Mouse (Mus musculus) thymus, postnatal 25 days (tissue): ENCODE data around the gene Kctd11.
"Not testable (repeated sequence)": the region's sequence is repeated elsewhere in the genome, so short reads cannot be mapped to it uniquely, and the experiment has no call there.

ENCODE experiments used
- DNase-seq: peaks from one replicate; pipeline ENCODE4 v3.0.0; 2022

Kctd11 gene

GRCm38 (mm10) chr11:69881787-69882670 is 823 bp upstream of the Kctd11 start:
- no peak for DNase-seq

GRCm38 (mm10) chr11:69880506-69880852 is 727 bp downstream of the Kctd11 start:
- DNase-seq: peak; percentile 71

- DNase-seq: no peak
Observed at GRCm38 (mm10) chr11:69879711-69880110, 1.5 kb downstream of the Kctd11 start.

GRCm38 (mm10) chr11:69878952-69879351 is 2.3 kb downstream of the Kctd11 start:
- DNase-seq: no peak

- no peak for DNase-seq
Observed at GRCm38 (mm10) chr11:69878399-69878798, 2.8 kb downstream of the Kctd11 start.

- no peak for DNase-seq
Observed at GRCm38 (mm10) chr11:69877878-69878277, 3.3 kb downstream of the Kctd11 start, which contains the start of gene Tmem95. TSS of gene Tmem95 (minus strand) at chr11:69878018.

DNA sequence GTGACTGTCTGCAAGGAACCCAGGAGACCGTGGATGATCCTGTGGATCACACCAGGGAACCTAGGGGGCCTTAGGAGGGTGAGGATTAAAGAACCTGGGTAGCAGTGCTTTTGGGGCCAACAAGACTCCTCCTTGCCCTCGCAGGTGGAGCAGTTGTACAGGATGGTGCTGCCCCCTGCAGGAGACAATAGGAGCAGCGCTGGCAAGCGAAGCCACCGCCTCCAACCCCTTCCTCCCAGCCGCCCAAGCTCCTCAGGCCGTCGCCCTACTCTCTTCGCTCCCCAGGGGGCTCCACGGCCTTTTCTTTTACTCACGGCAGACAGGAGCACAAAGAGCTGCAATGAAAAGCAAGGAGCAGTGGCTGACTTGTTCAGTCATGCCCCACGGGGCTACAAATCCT is 4.3 kb downstream of the Kctd11 start:
- peak; percentile 93 for DNase-seq

DNA sequence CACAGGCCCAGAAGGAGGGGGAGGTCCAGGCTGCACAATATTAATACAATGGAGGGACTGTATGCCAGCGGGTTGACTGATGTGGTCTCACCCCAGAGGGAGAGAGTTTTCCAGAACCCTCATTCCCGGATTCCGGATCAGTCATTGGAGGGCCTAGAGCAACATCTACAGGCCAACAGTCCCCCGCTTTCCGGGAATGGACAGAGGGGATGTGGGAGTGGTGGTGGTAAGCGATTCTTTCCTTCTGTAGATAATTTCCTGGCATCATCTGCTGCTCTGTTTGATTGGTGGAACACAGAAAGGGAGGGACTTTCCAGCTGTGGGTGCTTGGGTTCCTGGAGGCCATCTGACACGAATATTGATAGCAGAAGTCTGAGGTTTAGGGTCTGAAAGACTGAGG is 5.0 kb downstream of the Kctd11 start:
- DNase-seq: no peak

DNA sequence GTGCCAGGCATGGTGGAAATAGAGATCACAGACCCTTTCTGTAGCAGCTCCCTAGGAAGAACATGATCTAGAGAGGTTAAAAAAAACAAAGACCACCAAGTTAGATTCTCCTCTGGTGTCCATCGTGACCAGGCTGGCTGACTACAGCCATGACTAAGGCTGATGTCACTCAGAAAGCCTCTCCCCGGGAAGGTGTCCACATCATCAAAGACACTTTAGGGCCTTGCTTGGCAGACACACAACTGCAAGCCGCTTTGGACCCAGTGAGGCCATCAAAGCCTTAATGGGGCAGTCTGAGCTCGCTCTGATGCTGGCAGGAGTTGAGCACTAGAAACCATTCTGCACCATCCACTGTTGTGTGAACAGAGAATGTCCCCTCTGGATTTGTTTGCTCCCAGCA is 8.8 kb downstream of the Kctd11 start:
- DNase-seq: no peak

GRCm38 (mm10) chr11:69871822-69872221 is 9.4 kb downstream of the Kctd11 start:
- no peak for DNase-seq

DNA sequence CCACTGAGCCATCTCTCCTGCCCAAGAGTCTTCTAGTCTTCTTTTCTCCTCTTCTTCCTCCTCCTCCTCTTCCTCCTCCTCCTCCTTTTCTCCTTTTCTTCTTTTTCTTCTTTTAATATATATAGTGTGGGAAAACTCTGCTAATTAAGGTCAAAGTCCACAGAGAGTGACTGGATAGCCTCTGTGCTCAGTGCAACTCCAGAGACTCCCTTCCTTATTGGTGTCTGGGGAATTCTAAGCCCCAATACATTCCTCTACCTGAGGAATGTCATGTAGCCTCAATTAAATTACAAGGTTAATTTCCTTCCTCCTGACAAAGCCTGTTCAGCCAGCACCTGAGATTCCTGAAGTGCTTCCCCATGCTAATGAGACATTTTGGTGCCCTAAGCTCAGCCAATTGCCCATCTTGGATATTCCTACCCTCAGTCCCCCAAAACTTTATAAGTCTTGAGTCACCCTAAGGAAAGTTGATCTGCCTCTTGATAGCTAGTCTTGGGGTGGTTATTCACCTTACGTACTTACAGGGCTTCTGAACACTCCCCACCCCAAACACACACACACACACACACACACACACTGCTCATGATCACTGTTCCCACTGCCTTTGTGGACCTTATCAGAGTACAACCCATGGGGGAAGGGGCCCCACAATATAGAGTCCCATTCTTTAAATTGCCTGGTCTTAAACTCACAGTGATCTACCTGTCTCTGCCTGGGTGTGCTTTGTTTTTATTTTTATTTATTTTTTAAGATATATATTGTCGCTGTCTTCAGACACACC is 10.7 kb downstream of the Kctd11 start:
- DNase-seq: no peak

- DNase-seq: no peak
Observed at GRCm38 (mm10) chr11:69867335-69867734, 13.9 kb downstream of the Kctd11 start.

GRCm38 (mm10) chr11:69865561-69865960 is 15.6 kb downstream of the Kctd11 start:
- no peak for DNase-seq

- no peak for DNase-seq
Observed at GRCm38 (mm10) chr11:69864138-69864860, 16.9 kb downstream of the Kctd11 start.

- DNase-seq: not testable (repeated sequence)
Observed at GRCm38 (mm10) chr11:69863729-69864128, 17.5 kb downstream of the Kctd11 start.

- DNase-seq: no peak
Observed at GRCm38 (mm10) chr11:69858113-69858998, 22.9 kb downstream of the Kctd11 start, which contains the start of gene Tnk1. TSS of gene Tnk1 (minus strand) at chr11:69858730.

DNA sequence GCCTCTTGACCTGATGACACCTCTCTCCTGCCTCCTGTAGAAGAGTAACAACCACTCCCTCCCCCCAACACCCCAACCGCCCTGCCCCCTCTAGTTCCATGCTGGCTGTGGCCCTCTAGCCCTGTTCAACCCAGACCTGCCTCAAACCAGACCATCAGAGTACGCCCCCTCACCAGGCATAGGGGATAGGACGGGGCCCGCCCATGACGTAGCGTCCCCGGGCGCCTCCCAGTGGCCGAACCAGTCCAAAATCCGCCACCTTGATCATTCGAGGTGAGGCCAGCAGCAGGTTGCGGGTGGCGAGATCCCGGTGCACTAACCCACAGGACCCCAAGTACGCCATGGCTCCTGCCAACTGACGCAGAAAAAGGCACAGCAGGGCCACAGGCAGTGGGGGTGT is 25.9 kb downstream of the Kctd11 start:
- peak; percentile 68 for DNase-seq

DNA sequence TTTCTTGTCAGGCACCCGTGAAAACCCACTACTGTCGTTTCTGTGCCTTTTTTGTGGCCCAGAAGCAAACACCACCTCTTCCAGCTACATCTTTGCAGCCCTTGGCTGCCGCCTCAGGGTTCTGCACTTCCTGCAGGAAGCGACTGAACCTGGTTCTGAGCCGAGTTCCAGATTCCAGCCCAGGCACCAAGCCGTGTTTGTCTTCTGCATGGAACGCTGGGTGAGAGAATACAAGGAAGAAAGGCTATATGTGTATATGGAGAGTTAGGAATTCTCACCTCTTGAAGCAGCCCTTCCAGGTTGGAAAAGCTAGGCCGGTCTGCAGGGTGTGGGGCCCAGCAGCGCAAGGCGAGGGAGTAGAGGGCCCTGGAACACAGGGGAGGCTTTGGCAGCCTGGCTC is 26.5 kb downstream of the Kctd11 start:
- DNase-seq: no peak

GRCm38 (mm10) chr11:69853994-69854393 is 27.2 kb downstream of the Kctd11 start:
- no peak for DNase-seq

DNA sequence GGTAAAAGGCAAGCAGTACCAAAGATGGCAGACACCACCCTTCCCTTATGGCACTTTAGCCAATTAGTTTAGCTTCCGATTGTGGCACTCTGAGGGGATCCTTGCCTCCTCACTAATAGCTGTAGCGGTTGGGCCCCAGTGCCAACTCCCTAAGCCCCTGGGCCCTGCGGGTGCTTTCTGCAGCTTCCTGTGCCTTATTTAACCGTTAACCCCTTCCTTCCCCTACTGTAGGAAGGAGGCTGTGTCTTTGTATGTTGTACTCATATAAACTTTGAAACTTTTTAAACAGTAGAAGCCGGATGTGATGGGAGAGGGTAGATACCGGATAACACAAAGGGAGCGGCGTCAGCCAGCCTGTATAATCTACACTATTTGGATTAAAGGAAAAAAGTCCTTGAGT is 30.5 kb downstream of the Kctd11 start:
- peak; percentile 54 for DNase-seq

- no peak for DNase-seq
Observed at GRCm38 (mm10) chr11:69849884-69850283, 31.3 kb downstream of the Kctd11 start.

DNA sequence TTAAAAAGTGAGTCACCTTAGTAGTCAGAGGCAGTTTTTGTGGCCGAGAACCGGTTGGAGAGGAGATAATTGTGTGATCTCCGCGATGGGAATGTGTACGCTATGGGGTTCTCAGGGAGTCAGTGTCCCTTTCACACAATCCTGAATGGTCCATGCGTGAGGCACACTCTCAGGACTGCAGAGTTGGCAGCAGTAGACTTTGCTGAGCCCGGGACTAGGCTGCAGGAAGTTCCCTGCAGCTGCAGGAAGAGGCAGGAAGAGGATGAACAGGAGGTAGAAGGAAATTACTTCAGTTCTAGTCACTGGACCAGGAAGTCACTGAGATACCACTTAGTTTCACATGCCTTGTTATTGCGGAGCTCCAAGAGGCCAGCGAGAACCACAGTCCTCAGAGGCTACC is 32.1 kb downstream of the Kctd11 start:
- no peak for DNase-seq
